ENCODE assay signal across 14 mouse cellular contexts in the genomic region with DNA sequence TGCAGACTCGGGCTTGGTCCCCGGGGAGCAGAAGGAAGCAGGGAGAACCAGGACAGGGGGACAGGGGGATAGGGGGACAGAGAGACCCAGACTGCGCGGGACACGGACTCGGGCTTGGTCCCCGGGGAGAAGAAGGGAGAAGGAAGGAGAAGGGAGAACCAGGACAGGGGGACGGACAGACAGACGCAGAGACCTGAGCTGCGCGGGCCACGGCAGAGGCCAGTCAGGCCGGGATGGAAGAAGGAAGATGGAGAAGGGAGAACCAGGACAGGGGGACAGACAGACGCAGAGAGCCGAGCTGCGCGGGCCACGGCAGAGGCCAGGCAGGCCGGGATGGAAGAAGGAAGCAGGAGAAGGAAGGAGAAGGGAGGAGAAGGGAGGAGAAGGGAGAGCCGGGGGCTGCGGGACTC. TPM values are rescaled to one million over a fixed set of nuclear protein-coding genes. Genes with fewer than 3 reads are reported as not detected.
DNase-seq lines count a peak whose midpoint lies in the region; ATAC-seq and TF ChIP-seq lines count a peak whose summit lies in the region.
"Had no signal": no experiment of that assay in that cellular context is flagged by ENCODE, and none has a peak within 500 bp of the region (broad histone marks: within the 10 kb centered on the region; RNA-seq: fewer than 3 reads in every experiment).

No protein-coding gene starts in this region.

- intact Hi-C loops in gastrocnemius, adult 2 months (cut with DNase I), result no loop called here

- TF ChIP-seq EP300 in liver, postnatal 0 days (IDR thresholded peaks at IDR 0.05; ENCODE audit: low read depth), result no peak

- H3K27ac ChIP-seq in gastrocnemius, adult 2 months, result no peak overlapping the region
- H3K27ac ChIP-seq in liver, adult 2 months (replicated peaks; ENCODE audit: insufficient read depth, low read depth, low read length), result no peak overlapping the region
- no peak overlapping the region for H3K27ac ChIP-seq in liver, postnatal 0 days (ENCODE audit: low read depth)
- H3K27ac ChIP-seq in cortical plate, adult 2 months (ENCODE audit: insufficient read depth, low read length), result no peak overlapping the region
- H3K27ac ChIP-seq: kidney, postnatal 0 days; neural tube, embryonic 12.5 days had no signal

- H3K4me2 ChIP-seq in liver, postnatal 0 days (ENCODE audit: low read depth, low read length), result no peak overlapping the region

- DNase-seq in gastrocnemius, adult 2 months, result peak; percentile 27
- DNase-seq in gastrocnemius, postnatal 10 days, result no peak
- no peak for DNase-seq in liver, adult 2 months (ENCODE audit: extremely low read depth, low read depth, low spot score)
- DNase-seq in liver, postnatal 0 days, result no peak
- DNase-seq in 416B (ENCODE audit: low read depth), result peak; percentile 84
- no peak for DNase-seq in embryo, embryonic 10.5 days (ENCODE audit: low spot score)
- no peak for DNase-seq in lung, postnatal 10 days

- peaks cover 25% of the 10 kb centered on the region for H3K9me3 ChIP-seq in liver, postnatal 0 days (ENCODE audit: low read length)

- WGBS in liver, adult 2 months, result 53% methylated on average over 3 of the region's 21 CpGs
- WGBS in liver, postnatal 0 days (ENCODE audit: insufficient replicate concordance), result 81% methylated on average over 19 of the region's 21 CpGs

- TF ChIP-seq CTCF in gastrocnemius, adult 2 months (IDR thresholded peaks at IDR 0.05), result no peak
- no peak for TF ChIP-seq CTCF in liver, adult 2 months (IDR thresholded peaks at IDR 0.05; ENCODE audit: low read depth, low read length)
- TF ChIP-seq CTCF in liver, postnatal 0 days (IDR thresholded peaks at IDR 0.05; ENCODE audit: low read depth), result no peak
- TF ChIP-seq CTCF in cortical plate, adult 2 months (IDR thresholded peaks at IDR 0.05; ENCODE audit: extremely low read depth, insufficient read depth, low read length), result no peak

- peak overlapping the region; percentile 56 for H3K4me3 ChIP-seq in gastrocnemius, adult 2 months
- peak overlapping the region; percentile 51; the same call in 1 of the 2 replicates for H3K4me3 ChIP-seq in liver, adult 2 months (ENCODE audit: insufficient read depth, low read depth, low read length)
- H3K4me3 ChIP-seq in liver, postnatal 0 days (ENCODE audit: low read depth, low read length), result no peak overlapping the region
- 0 out of 2 replicates have a peak overlapping the region, but pooled peaks have one; percentile 19 for H3K4me3 ChIP-seq in cortical plate, adult 2 months (ENCODE audit: insufficient read depth, low read length)

- 0 out of 2 replicates have a peak, but pooled peaks cover 2% of the 10 kb centered on the region for H3K27me3 ChIP-seq in liver, adult 2 months (ENCODE audit: control insufficient read depth, insufficient read depth, low read length)
- H3K27me3 ChIP-seq in liver, postnatal 0 days (ENCODE audit: insufficient read depth, low read length), result no peaks in the 10 kb centered on the region
- H3K27me3 ChIP-seq: neural tube, embryonic 12.5 days had no signal

- no peak for ATAC-seq in liver, postnatal 0 days

- no peaks in the 10 kb centered on the region for H3K4me1 ChIP-seq in liver, adult 2 months (ENCODE audit: control insufficient read depth, insufficient read depth, low read length)
- H3K4me1 ChIP-seq in liver, postnatal 0 days (ENCODE audit: insufficient read depth), result no peaks in the 10 kb centered on the region
- no peaks in the 10 kb centered on the region for H3K4me1 ChIP-seq in cortical plate, adult 2 months (ENCODE audit: control insufficient read depth, insufficient read depth, low read length)
- H3K4me1 ChIP-seq: neural tube, embryonic 12.5 days had no signal

- H3K79me2 ChIP-seq in liver, adult 2 months (ENCODE audit: control insufficient read depth, insufficient read depth, low read length), result no peaks in the 10 kb centered on the region

- peaks cover 16% of the 10 kb centered on the region for H3K36me3 ChIP-seq in liver, adult 2 months (ENCODE audit: control insufficient read depth, insufficient read depth, low read length)
- peaks cover 19% of the 10 kb centered on the region for H3K36me3 ChIP-seq in liver, postnatal 0 days (replicated peaks; ENCODE audit: insufficient read depth, low read length)

- no peak for TF ChIP-seq POLR2A in liver, adult 2 months (IDR thresholded peaks at IDR 0.05; ENCODE audit: extremely low read depth, insufficient read depth, low read length)
- no peak for TF ChIP-seq POLR2A in cortical plate, adult 2 months (IDR thresholded peaks at IDR 0.05; ENCODE audit: extremely low read depth, insufficient read depth, low read length)

- no peak overlapping the region for H3K9ac ChIP-seq in liver, adult 2 months (ENCODE audit: low read depth, low read length)
- no peak overlapping the region for H3K9ac ChIP-seq in liver, postnatal 0 days (replicated peaks)
- H3K9ac ChIP-seq: neural tube, embryonic 12.5 days had no signal

RNA-seq across cellular contexts. Expression of gene Gm21860, which starts 10.8 kb away (rescaled TPM):
- not detected for total RNA-seq in gastrocnemius, adult 2 months (2021)
- total RNA-seq in gastrocnemius, postnatal 10 days (2021), result not detected
- total RNA-seq in liver, adult 2 months (2014; rRNA removed), result not detected in 2 replicates
- not detected in 2 replicates for polyA plus RNA-seq in liver, adult 2 months (2012; rRNA removed)
- not detected in 2 replicates for polyA plus RNA-seq in liver, postnatal 0 days (2015; fragmentation: Nextera tagmentation; extraction: Ambion mirVana)
- polyA plus RNA-seq in cortical plate, adult 2 months (2012; rRNA removed), result not detected in 2 replicates
- total RNA-seq: adrenal gland, postnatal 14 days; ES-E14; gastrocnemius, postnatal 36 days had no signal
- polyA plus RNA-seq: kidney, postnatal 0 days; liver, embryonic 16.5 days; neural tube, embryonic 12.5 days had no signal

RNA-seq across cellular contexts. Expression of gene Gm47283, which starts 40.7 kb away (rescaled TPM):
- total RNA-seq in gastrocnemius, adult 2 months (2021), result not detected
- total RNA-seq in gastrocnemius, postnatal 10 days (2021), result not detected
- total RNA-seq in liver, adult 2 months (2014; rRNA removed), result not detected in 2 replicates
- not detected in 2 replicates for polyA plus RNA-seq in liver, adult 2 months (2012; rRNA removed)
- polyA plus RNA-seq in liver, postnatal 0 days (2015; fragmentation: Nextera tagmentation; extraction: Ambion mirVana), result not detected in 2 replicates
- not detected in 2 replicates for polyA plus RNA-seq in cortical plate, adult 2 months (2012; rRNA removed)
- total RNA-seq: adrenal gland, postnatal 14 days; ES-E14; gastrocnemius, postnatal 36 days had no signal
- polyA plus RNA-seq: kidney, postnatal 0 days; liver, embryonic 16.5 days; neural tube, embryonic 12.5 days had no signal

Comparison
In these comparisons a context has a peak if more than half of its experiments do, and no peak if none do; other contexts are left out.
1. DNase-seq: peak in gastrocnemius, adult 2 months (single experiment) and 416B (single experiment); none in gastrocnemius, postnatal 10 days (single experiment), liver, adult 2 months (single experiment), liver, postnatal 0 days (single experiment), embryo, embryonic 10.5 days (single experiment) and lung, postnatal 10 days (single experiment).